Mouse (Mus musculus): ENCODE measurements at regions not wholly inside any gene's neighbourhood (a gene's known extent, or its start where the extent isn't known, plus 50 kb on each side); places are given as distances from the start of the nearest gene placed in this dataset.

GRCm38 (mm10) chr8:26816977-26817376, 160.1 kb upstream of the Zfp703 start:
- no peak for DNase-seq

- peak in 1 of 2 experiments; percentile 25 for DNase-seq
These were observed 152.8 kb upstream of the Zfp703 start for GRCm38 (mm10) chr8:26824189-26824941.

GRCm38 (mm10) chr8:26828311-26828909, 148.7 kb upstream of the Zfp703 start:
- no peak for DNase-seq

DNA sequence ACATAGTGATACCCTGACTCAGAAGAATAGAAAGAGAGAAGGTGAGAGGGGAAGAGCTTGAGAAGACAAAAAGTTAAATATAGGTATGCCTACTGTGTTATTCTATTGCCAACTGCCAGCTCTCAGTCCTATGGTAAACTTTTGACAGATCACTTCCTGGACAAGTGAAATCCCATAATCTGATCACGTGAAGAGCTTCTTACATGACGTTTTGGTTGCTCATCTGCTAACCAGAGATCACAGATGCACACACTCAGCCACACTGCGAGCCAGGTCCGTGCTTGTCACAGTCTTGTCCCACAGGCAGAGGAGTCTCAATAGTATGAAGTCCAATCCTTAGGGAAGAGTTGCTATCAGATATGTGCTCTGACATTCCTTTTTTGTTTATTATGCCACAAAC, 147.8 kb upstream of the Zfp703 start:
- no peak for DNase-seq

DNA sequence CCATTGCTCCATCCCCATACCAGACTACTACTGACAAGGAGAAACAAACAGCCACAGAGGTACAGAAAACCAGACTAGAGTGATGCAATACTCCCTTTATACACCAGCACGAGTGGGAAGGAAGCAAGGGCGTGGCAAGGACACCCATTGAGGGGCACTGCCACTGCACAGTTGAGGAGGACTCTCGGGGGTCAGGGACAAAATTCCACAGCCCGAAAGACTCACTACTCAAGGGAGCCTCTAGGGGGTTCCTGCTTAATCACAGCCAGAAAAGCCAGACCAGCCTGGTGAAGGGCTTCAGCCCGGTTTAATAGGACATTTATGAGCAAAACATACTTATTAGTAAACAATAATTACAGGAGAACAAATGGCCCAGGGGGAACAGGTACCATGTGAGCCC, 146.0 kb upstream of the Zfp703 start:
- DNase-seq, result no peak

- no peak for DNase-seq
These were observed 145.3 kb upstream of the Zfp703 start for GRCm38 (mm10) chr8:26831790-26832189.

- no peak for DNase-seq
These were observed 144.6 kb upstream of the Zfp703 start for GRCm38 (mm10) chr8:26832546-26832945.

GRCm38 (mm10) chr8:26833297-26833696, 143.8 kb upstream of the Zfp703 start:
- DNase-seq, result peak; percentile 74 to 82

- DNase-seq, result no peak
These were observed 143.3 kb upstream of the Zfp703 start for GRCm38 (mm10) chr8:26833784-26834183.

GRCm38 (mm10) chr8:26834604-26835003, 142.5 kb upstream of the Zfp703 start:
- DNase-seq, result no peak

GRCm38 (mm10) chr8:26835076-26835475, 142.0 kb upstream of the Zfp703 start:
- DNase-seq, result no peak

GRCm38 (mm10) chr8:26835616-26836015, 141.5 kb upstream of the Zfp703 start:
- DNase-seq, result no peak

- DNase-seq, result no peak
These were observed 140.6 kb upstream of the Zfp703 start for GRCm38 (mm10) chr8:26836552-26836951.

DNA sequence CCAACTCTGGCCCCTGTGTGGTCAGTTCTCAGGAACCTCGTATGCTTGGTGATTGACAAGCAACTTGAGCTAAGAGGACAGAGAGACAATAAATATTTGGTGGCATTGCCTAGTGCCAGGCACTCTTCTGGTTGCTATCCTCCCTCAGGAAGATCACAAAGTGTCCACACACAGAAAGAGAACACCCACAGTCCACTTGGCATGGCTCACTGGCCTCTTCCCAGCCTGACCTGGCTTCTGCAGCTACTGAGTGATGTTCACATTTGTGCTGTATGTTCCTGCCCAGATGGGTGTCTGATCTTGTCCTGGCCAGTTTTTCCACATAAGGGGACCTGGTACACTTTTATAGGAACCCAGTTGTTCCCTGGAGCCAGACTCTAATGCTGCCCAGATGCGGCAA, 136.8 kb upstream of the Zfp703 start:
- no peak for DNase-seq

DNA sequence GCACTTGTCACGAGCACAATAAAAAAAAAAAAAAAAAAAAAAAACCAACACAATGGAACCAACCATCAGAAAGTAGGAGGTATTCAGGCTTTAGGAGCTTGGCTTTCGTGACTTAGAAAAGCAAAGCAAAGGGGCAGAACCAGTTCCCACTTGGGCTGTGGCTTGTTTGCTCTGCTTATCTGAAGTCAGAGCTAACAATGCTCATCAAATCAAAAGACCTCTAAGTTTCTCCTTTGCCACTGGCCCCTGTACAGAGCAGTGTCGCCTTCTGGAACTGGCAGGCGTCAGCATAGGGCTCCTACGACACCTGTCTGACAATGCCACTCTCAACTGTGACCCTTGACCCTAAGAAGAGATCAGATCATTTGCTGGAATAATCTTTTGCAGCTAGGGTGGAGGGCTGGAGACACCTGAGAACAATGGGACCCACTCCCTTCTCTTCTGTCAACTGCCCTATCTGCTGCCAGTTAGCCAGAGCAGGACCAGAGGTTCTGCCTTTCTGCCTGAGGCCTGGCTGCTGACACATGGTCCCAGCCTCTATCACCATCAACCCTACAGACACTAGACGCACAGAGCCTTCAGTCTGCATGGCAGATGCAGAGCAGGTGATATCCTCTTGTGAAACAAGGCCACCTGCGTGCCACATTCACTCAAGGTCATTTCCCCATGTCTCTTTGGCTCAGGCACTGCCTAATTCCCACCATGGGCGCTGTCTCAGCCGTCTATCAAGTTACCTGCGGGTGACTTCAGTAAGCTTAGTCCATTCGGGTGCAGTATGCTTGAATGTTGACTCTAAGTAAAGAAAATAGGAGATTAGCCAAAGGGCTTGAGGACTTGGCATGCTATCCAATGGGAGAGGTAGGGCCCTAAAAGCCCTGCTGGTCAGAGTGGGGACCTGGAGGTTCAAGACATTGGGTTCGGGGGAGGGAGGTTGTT, 136.1 kb upstream of the Zfp703 start:
- no peak for DNase-seq

DNA sequence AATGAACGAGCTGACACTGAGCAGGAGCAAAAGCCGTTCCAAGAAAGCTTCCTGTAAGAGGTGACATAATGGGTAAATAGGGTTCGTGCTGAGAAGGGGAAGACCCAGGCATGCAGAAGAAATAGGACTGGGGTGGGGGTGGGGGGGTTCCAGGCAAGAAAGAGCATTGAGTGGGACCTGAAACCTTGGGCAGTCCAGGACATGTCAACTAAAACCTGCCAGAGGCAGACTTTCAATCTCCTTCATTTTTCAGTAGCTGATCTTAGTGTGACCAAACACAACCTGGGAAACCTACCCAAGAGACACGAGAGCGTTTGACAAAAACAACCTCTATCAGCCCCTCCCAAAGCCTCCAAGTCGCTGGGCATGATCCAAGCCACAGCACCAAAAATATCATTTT, 133.4 kb upstream of the Zfp703 start:
- DNase-seq, result no peak

DNA sequence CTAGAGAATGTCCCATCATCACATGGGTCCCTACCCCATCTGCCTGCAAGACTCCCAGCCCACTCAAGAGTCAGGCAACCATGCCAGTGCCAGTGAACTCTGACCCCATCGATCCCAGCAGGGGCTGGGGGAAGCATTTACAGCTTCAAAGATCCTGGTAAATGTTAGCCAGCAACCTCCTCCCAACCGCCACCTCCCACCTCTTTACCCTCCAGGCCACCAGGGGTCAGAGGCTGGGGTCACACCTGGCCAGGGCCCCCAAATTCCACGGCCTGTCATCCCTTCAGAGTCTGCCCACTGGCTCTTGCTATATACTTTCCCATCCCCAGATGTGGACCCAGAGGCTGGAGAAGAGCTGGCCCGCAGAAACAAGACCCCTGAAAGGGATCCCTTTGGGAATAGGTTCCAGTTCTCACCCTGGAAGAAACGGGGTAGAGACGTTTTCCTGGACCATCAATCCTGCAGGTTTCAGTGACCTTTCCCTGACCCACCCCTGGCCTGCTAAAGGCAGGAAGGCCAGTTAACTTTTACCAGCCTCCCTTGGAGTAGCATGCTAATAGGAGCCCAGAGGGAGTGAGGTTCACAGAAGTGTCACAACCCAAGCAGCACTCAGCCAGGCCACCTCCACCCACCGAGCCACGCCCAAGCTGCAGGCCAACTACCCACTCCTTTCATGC, 132.9 kb upstream of the Zfp703 start:
- peak; percentile 29 to 50 for DNase-seq

GRCm38 (mm10) chr8:26844809-26845143, 132.3 kb upstream of the Zfp703 start:
- no peak for DNase-seq

GRCm38 (mm10) chr8:26845481-26846194, 131.5 kb upstream of the Zfp703 start:
- DNase-seq, result peak; percentile 33 to 42

GRCm38 (mm10) chr8:26847009-26847408, 130.1 kb upstream of the Zfp703 start:
- DNase-seq, result no peak

DNA sequence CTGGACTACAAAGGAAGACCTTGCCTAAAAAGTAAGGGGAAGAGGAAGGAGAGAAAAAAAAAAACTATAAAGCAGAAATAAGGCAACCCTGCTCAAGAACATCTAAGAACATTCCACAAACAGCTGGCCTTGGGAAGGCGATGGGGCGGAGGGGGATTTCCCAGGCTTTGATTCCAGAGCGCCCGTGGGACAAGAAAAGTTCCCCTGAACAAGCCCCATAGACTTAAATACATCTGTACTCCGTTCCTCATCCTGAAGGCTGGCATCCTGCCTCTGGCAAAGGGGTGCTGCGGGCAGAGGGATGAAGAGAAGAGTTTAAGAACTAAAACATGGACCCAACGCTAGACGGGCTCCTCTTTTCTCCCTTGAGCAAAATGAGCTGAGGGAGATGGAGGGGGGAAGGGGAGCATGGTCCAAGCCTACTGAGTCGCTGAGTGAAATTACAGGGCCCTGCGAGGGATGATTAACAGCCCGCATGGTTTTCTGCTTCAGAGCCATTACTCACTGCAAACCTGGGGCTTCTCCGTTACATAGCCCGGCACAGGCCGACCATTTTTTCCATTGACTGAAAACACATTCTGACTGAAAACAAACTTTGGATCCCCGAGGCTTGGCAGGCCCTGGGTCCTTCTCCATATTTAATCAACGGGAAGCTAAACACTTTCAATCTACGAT, 128.9 kb upstream of the Zfp703 start:
- DNase-seq, result peak; percentile 30 to 49

Measured in kidney, postnatal 36 days (tissue).